Mouse (Mus musculus) adrenal gland, adult 18-20 months (tissue): ENCODE measurements around the gene Ocm. TPM values are rescaled to one million over a fixed set of nuclear protein-coding genes. Genes with fewer than 3 reads are reported as not detected.
"Not testable (repeated sequence)": the region's sequence is repeated elsewhere in the genome, so short reads cannot be mapped to it uniquely, and the experiment has no call there.

Experiments
- DNase-seq, 2 experiments: peaks; one replicate each; pipeline ENCODE4 v3.0.0; 2021 to 2022; ENCODE audit warnings: low spot score in 2 of 2
- long read RNA-seq, 2 experiments: library from polyadenylated mRNA; stranded (forward); transcript quantifications; one replicate each; pipeline ENCODE4 v2.0.0; 2021
- total RNA-seq, 2 experiments: library from RNA; stranded (reverse); gene quantifications; 1 replicate in 1 of 2; 2 replicates in 1 of 2; pipeline ENCODE4 v1.2.3; 2021

The Ocm gene
- not detected for total RNA-seq
- long read RNA-seq, experiment 1, result 0 reads
- long read RNA-seq, experiment 2, result 0 reads

DNA sequence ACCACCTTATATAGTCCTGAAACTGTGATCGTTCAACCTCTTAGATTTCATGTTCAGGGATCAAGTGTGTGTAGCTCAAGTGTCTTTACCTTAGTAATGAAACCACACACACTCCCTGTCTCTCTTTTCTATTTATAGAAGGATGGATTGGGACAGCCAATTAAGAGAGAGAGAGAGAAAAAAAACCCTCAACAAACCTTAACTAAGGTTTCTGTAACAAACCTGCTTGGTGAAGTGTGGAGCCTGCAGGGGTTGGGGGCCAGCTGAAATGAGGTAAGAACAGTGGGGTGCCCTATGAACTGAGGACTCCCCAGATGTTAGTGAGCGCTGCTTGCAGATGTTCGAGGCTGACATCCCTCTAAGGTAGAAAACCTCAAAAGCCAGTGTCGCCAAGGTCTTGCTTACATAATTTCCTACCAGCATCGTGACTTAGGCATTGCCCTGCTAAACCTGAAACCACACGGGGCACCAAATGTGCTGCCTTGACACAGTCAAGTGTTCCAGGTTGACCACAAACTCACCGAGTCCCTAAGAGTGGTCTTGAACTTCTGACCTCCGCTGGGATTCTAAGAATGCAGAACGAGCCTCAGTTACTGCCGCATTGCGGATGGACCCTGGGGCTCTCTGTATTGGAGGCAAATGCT is at the start of gene Ocm:
TSS of gene Ocm (minus strand) at position 51 of the 644 bp plus-strand sequence.
- no peak for DNase-seq

DNA sequence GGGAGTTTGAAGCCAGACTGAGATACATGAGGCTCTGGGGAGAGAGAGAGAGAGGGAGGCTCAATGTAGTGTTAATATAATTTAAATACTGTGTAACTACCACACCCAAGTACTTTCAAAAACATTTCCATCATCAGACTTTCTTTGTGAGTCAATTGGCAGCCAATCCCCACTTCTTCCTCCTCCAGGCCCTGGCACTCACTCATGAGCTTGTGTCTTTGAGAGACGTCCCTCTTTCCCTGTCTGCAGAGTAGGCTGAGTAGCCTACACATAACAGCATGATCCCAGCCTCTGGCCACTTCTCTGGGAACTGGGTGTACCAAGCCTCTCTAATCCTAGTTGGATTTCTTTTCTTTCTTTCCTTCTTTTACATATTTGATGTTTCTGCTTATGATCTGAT is 44.8 kb upstream of the Ocm start:
- DNase-seq, result no peak

DNA sequence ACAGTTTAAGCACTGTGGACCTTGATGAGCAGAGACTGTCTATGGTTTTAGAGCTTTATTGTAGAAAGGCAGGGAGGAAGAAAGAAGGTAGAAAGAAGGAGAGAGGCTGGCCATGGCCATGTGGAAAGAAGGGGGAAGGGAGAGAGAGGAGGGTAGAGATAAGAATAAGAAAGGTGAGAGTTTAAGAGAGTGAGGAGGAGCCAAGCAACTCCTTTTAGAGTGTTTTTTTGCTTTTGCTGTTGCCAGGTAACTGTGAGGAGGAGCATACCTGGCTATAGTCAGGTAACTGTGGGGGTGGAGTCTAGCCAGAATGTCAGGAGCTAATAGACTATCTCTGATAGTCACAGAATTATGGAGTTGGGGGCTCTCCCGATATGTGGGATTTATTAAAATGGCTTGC is 43.6 kb upstream of the Ocm start:
- DNase-seq, result no peak

DNA sequence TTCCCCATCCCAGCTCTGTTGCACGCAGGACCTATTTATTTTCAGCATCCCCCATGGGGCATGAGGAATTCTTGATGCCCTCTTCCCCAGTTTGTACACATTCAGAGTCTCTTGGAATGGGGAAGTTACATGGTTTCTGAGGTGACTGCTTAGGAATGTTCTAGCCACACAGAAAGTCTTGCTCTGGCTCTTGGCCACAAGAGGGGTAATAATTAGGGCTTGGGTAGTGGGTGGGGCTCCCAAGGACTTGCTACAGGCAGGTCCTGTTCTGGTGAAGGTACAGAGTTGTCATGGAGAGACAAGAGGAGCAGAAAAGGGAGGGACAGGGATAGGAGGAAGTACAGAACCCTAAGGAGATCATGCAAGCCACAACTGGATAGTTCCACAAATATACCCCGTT is 39.6 kb upstream of the Ocm start:
- DNase-seq, result no peak

DNA sequence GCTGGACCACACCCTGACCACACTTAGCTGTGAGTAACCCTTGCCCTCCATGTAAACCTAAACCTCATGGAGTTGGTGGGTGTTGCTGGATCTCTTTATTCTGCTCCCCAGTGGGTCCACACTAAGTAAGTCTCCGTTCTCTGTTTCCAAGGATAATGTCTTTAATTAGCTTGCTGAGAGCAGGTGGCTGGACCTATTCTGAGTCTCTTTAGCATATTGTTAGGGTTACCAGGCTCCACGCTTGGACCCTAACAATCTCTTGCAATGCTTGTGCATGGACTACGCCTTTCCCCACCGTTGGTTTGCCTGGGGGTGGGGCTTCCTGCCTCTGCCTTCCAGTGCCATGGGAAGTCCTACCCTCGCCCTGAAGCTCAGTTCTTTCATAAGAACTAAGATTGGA is 37.6 kb upstream of the Ocm start:
- no peak for DNase-seq

DNA sequence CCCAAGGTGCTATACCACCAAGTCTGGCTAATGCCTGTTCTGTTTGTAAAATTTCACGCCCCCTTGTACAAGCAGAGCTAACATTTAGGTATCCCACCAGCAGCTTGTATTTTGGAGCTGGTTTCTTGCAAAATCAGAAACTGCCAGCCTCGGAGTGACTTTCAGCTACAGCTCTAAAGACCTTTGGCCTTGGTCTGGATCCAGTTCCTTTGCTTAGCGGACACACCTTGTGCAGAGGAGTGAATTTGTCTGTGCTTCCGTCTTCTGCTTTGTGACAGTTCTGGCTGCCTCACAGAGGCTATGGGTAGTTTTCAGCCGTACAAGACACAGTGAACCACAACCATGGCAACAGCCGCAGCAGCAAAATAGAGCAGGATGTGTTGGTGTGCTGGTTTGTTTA is 27.9 kb upstream of the Ocm start:
- DNase-seq, result no peak

DNA sequence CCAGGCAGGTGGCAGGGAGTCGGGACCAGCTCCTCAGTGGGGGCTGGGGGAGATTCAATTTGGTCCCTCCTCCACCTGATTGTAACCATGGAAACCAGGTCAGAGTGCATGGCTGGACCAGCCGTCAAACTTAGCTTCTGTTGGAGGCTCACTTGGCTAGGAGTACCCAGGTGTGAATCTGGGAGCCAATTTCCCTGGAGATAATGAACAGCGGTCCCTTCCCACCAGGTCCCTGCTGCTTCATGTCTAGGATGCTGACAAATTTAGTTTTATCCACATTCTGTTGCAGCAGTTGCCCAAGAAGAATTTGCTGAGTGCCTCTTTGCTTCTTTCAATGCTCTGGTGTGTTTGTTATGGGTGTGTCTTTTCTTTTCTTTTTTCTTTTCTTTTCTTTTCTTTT is 27.0 kb upstream of the Ocm start:
- no peak for DNase-seq

DNA sequence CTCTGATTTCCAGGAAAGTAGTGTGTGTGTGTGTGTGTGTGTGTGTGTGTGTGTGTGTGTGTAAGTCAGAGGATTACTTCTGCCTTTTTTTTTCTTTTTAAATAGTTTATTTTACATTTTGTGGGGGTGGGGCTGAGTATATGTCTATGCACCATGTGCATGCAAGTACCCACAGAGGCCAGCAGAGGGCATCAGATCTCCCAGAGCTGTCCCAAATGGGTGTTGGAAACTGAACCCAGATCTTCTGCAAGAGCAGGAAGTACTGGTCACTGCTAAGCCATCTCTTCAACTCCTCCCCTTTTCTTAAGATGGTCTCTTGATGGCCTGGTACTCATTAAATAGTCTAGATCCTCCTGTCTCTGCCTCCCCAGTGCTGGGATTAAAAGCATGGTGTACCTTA is 24.8 kb upstream of the Ocm start:
- no peak for DNase-seq

DNA sequence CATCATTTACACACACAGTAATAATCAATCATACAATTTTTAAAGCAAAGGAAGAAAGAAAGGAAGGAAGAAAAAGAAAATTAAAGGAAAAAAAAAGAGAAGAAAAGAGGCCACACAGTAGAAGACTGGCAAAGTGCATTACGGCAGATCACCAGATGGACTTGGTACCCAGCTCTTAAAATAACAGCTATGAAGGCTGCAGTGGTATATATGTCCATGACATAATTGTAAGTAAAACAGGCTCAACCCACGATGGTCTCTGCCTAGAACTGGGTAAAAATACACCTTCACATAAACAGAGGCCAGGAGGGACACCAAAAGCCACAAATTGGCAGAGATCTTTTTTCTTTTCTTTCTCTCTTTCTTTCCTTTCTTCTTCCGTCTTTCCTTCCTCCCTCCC is 23.4 kb upstream of the Ocm start:
- DNase-seq, result no peak

DNA sequence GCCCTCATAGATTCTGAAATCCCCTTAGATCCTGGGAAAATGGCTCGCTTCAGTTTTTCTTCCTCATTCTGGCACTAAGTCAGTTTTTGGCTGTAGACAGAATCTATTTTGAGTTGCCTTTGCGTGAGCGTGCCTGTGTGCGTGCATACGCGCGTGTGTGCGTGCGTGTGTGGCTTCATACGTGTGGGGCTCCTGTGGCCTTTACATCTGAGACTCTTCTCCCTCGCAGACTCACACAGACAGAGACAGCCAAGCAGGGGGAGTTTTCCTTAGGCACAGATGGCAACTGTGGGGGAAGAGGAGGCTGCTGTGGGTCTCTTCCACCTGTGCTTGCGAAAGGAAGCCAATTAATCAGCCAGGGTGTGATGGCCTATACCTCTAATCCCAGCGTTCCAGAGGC is 20.9 kb upstream of the Ocm start:
- no peak for DNase-seq

DNA sequence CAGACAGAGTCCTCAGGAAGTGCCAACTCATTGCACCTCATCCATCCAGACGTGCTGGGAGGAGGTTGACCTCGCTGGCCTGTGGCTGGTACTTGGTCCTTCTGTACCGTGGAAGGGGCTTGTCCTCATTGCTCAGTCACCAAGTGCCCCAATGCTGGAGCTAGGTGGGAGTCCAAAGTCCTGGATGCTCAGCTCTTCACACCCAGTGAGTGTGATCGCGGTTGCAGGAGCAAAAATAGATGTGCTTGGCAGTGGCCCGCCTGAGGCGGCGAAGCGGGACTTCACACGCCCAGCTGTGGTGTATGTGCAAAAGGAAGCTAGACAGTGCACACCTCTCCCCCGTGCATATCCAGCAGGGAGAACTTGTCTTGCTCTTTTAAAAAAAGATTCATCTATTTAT is 16.7 kb upstream of the Ocm start:
- DNase-seq, result no peak

DNA sequence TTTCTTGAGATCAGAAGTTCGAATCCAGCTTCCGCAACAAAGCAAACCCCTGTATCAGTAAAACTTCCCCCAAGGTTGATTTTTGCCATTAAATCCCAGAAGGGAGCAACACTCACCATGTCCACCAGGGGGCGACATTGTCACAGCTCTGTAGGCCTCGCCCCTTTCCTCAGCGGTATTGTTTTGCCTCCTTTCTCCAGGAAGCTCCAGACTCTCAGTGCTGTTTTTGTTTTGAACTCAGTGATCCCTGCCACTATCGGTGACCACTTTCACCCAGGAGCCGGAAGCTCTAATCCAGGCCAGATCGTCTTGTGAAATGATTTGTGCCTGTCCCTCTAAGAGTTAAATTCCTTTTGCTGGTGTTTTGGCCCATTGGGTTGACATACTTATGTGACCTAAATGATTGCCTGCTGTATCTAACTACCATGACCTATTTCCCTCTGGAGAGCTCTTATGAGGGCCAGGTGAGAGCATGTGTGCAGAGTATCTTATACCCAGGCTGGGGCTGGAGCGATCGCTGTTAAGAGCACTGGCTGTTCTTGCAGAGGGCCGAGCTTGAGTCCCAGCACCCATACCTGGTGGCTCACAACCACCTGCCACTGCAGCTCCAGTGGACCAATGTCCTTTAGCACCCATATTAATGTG is 14.4 kb upstream of the Ocm start:
- DNase-seq, result peak; percentile 77 to 80

DNA sequence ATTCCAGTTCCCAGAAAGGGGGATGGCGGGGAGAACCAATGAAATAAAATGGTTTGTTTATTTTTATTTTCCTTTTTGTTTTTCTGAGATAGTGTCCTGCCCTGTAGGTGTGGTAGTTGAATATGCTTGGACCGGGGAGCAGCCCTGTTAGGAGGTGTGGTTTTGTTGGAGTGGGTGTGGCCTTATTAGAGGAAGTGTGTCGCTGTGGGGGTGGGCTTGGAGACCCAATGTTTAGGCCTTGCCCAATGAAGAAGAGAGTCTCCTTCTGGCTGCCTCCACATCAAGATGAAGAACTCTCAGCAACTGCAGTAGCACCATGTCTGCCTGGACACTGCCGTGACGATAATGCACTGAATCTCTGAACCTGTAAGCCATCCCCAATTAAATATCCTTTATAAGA is 13.4 kb upstream of the Ocm start:
- DNase-seq, result no peak

DNA sequence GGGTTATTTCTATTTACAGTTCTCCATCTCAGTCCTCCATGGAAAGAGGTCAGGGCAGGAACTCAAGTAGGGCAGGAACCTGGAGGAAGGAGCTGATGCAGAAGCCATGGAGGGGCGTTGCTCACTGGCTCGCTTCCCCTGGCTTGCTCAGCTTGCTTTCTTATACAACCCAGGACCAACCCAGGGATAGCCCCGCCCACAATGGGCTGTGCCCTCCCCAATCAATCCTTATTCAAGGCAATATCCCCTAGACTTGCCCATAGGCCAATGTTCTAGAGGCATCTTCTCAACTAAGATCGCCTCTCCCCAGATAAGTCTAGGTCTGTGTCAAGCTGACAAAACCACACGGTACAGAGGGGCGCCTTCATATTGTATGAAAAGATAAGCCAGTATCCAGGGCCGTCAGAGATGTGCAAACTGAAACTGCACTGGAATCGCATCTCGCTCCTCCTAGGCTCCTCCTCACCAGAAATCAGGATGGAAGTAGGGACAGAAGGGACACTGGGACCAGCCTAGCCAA is 12.7 kb upstream of the Ocm start:
- no peak for DNase-seq

DNA sequence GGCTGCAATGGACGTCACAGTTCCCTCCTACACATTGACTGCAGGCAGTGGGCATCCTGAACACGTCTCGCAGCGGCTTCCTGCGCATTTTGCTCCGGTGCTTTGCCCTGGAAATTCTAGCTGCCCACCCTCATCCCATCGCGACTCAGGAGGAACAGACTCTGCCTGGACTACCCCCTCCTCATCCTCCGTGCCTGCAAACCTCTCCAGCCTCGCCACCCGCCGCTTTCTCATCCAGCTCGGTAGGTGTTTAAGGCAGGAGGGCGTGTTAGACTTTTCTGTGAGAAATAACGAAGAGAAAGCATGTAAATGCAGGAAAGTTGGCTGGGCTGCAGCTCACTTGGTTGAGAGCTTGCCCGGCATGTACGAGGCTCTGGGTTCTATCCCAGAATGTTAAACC is 10.5 kb upstream of the Ocm start:
- no peak for DNase-seq

DNA sequence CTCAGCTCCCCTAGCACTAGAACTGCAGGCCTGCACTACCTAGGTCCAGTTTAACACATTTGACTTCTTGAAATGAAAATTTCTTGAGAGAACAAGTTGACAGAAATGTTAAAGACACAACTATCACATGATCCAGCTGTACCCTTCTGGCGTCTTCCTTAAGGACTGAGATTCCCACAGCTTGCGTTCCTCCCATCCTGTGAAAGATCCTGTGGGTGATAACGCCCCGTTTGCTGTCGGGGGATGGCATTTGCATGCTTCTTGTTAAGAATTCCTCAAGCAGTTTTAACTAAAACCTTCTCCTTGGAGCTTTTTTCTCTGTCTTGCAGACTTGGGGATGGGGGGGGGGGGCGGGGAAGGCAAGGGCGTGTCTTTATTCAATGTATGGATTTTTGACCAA is 8.1 kb upstream of the Ocm start:
- DNase-seq, result no peak

DNA sequence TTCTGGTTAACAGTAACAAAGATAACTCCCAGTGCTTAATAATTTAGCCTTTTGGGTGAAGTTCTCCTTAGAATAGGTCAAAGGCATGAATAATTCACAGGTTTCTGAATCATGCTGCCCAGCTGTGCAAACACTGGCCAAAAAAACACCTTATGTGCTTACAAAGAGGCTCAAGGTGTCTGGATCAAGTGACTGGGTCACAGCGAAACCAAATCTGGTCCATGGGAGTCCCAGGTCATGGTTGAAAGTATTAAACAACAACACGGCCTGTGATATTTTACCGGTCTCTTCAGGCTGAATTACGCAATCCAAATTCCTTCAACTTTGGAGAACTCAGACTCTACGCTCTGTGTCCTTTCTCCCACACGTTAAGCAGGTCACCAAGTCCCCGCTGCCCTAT is 6.0 kb upstream of the Ocm start:
- DNase-seq, result no peak

DNA sequence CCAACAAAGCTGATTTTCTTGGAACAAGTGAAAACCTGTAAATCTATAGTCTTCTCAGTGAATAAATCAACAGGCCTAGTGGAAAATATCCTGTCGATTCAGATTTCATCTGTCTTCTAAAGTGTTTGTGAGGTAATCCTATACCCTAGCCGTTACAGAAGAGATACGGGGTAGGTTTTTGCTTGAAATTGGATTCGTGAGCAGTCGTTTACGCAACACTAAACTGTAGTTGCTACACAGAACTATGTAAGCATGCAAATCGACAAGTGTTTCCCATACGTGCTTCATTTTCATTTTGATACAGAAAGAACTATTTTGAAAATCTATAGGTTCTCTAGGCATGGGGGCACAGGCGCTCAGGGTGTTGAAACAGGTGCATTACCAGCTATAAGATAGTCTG is 10.6 kb downstream of the Ocm start:
- DNase-seq, result no peak

DNA sequence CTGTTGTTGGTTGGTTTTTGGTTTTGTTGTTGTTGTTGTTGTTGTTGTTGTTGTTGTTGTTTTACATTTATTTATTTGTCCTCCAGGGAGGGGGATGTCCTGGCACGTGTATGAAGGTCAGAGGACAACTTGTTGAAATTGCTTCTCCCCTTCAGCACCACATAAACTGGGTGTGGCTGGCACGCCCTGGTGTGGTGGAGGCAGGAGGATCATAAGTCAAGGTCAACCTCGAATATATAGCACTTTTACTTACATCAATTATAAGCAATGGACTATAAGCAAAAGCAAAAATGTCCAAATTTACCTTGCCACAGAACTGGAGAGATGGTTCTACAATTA is 11.2 kb downstream of the Ocm start:
- no peak for DNase-seq

DNA sequence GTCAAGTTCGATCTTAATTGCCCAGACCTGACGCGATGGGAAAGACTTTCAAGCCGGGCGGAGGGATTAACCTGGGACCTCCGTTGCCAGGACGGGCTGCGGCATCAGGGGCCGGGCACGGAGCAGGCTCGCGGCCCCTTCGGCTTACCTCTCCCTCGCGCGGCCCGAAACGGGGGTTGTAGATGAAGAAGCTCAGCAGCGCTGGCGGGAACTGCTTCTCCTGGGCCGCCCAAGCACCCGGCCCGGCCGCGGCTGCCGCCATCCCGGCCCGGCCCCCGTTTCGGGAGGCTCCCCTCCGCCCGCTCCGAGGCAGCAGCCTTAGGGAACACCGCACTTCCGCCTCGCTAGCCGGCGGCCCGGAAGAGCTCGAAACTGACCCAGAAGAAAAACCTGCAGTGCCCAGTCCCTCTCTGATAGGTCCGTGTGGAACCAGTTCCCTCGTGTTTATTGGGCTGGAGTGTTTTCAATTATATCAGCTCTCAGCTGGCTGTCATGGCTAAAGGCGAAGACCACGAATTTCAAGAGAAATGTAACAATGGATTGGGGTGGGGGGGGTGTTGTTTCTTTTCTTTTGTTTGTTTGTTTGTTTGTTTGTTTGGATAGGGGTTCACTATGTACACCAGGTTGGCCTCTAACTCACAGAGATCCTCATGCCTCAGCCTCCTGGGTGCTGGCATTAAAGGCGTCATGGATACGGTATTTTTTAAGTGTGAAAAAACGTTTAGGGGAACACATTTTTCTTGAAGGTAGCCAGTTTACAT is 11.7 kb downstream of the Ocm start, which contains the start of gene Ccz1:
TSS of gene Ccz1 (minus strand) at position 327 of the 761 bp plus-strand sequence.
- peak; percentile 62 to 73 for DNase-seq

DNA sequence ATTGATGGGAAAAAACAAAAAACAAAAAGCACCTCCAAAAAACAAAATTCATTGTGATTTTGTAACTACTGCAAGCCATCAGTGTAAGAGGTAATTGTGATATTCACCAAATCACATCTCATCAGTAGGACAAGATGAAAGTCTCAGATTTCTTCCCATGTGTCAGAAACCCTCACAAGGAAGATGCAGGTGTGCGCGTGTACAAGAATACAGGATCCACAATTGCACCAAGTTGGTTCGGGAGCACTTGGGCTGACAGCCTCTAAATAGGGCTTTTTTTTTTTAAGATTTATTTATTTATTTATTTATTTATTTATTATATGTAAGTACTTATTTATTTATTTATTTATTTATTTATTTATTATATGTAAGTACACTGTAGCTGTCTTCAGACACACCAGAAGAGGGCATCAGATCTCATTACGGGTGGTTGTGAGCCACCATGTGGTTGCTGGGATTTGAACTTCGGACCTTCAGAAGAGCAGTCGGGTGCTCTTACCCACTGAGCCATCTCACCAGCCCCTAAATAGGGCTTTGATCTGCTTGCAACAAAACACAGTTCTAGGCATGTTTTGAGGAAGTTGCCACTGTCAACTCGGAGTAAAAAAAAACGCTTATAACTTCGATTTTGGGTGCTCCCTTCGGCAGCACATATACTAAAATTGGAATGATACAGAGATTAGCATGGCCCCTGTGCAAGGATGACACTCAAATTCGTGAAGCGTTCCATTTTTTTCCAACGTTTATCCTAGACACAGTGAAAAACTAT is 12.9 kb downstream of the Ocm start:
- DNase-seq, result not testable (repeated sequence)
